Mouse (Mus musculus): ENCODE data around the gene Ms4a6d. TPM values are rescaled to one million over a fixed set of nuclear protein-coding genes. Genes with fewer than 3 reads are reported as not detected.
"Not testable (repeated sequence)": the region's sequence is repeated elsewhere in the genome, so short reads cannot be mapped to it uniquely, and the experiment has no call there.

Ms4a6d gene
- total RNA-seq, 1 experiment from 2014 or later: 23.7 TPM

- no peak for ATAC-seq (replicated peaks; ENCODE audit: insufficient number of reproducible peaks, low FRiP score, low TSS enrichment, poor library complexity, severe bottlenecking)
Measured at GRCm38 (mm10) chr19:11589891-11590449, 14.7 kb downstream of the Ms4a6d start.

DNA sequence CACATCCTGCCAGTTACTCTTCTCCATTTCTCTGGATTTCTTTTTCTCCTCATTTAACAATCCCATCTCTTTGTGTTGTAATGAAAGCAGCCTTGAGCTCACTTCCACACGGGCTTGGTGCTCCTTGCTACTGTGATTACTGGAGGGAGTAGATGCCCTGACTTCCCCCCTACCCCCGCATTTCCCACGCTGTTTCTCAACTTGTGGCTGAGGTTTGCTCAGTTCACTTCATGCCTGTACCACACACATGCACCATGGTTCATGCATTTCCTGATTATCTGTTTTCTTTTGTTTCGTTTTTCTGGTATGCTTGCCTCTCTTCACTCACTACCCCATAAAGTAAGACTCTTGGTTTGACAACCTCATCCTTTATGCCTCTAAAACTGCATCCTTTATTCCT, 15.4 kb downstream of the Ms4a6d start:
- ATAC-seq (replicated peaks; ENCODE audit: insufficient number of reproducible peaks, low FRiP score, low TSS enrichment, poor library complexity, severe bottlenecking): peak; percentile 88

GRCm38 (mm10) chr19:11574965-11575364, 29.7 kb downstream of the Ms4a6d start:
- no peak for ATAC-seq (replicated peaks; ENCODE audit: insufficient number of reproducible peaks, low FRiP score, low TSS enrichment, poor library complexity, severe bottlenecking)

GRCm38 (mm10) chr19:11559560-11559959, 45.1 kb downstream of the Ms4a6d start:
- ATAC-seq (replicated peaks; ENCODE audit: insufficient number of reproducible peaks, low FRiP score, low TSS enrichment, poor library complexity, severe bottlenecking): peak; percentile 100

DNA sequence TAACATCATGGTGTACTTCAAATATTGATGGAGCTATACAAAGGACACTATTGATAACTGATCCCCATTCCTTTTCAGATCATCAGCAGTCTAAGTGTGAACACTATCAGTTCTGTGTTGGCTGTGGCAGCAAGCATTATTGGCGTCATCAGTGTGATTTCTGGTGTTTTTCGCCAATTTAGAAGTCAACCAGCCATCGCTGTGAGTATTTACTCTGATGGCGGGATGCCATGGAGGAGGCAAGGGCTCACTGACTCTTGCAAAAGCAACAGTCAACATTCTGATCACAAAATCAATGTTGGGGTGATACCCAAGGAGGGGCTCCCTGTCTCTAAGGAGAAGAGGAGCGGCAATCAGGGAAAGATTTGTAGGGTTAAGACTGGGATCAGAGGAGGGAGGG, 49.9 kb downstream of the Ms4a6d start:
- ATAC-seq (replicated peaks; ENCODE audit: insufficient number of reproducible peaks, low FRiP score, low TSS enrichment, poor library complexity, severe bottlenecking): no peak

DNA sequence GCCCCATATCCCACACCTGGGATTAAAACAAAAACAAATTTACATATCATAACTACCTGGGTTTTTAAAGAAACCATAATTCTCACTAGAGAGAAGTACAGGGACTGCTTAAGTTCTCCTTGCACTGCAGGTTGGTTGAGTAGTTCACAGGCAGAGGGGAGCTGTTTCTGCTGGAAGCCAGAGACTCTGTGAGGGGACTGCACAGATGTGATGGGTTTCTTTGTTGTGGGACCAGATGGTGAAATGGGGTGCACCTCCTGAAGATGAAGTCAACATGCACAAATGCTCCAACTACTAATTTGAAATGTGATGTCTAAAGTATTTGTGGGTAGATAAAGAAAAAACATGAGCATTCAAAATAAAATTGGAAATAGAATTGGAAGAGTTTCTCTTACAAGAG, 56.7 kb downstream of the Ms4a6d start:
- no peak for ATAC-seq (replicated peaks; ENCODE audit: insufficient number of reproducible peaks, low FRiP score, low TSS enrichment, poor library complexity, severe bottlenecking)

DNA sequence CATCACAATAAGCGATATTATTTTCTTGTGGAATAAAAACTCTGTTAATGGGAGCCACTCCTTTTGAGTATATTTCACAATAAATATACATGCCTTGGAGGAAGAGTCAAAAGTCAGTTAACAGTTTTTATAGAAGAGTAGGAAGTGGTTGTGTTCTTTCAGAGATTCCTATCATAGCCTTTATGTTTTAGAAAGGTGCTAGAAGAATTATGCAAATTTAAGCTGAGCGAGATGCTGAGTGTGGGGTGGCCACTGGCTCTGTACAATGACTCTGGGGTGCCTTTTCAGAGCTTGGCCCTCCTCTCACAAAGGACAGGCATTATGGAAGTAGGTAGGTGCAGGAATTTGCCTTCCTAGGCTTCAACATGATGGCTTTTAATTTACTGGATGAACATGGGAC, 60.3 kb downstream of the Ms4a6d start:
- ATAC-seq (replicated peaks; ENCODE audit: insufficient number of reproducible peaks, low FRiP score, low TSS enrichment, poor library complexity, severe bottlenecking): not testable (repeated sequence)

DNA sequence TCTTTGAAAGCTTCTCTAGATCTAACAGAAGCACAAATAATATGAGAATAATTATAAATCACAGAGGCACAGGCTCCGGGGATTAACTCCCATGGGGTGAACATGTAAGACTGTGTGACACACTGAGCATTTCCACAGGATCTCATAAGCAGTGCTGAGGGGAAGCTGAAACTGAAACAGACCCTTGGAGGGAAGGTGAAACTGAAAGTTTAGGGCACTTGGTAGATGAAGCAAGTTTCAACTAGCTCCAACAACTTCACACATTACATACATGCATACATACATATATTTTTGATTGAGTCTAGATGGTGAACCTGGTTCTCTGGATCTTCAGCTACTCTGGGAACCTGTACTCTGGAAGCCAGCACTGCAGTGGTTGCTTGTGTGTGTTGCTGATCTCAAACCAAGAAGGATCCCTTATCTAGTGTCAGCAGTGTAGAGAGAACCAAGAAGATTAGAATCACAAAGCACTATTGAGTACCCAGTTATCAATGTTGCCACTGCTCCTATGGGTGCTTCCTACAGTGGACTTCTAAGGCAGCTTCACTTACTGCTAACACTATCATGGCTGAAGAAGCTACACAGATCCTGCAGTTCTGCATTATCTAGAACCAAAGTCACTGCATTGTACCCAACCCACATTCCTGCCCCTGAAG, 64.4 kb downstream of the Ms4a6d start:
- peak; percentile 98 for ATAC-seq (replicated peaks; ENCODE audit: insufficient number of reproducible peaks, low FRiP score, low TSS enrichment, poor library complexity, severe bottlenecking)

DNA sequence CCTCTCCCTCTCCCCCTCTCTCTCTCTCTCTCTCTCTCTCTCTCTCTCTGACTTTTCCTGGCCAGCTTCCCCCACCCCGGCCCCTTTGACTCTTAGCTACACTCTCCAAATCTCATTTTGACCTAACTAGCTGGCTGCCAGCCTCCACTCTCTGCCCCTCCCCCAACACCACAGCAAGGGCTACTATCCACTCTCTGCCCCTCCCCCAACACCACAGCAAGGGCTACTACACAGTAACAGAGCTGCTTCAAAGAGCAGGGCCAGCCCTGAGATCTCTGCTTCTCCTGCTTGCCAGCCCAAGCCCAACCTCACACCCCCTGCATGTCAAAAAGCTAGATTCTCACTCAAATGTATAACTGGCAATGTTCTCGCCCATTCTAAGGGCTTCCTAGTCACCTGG, 67.3 kb downstream of the Ms4a6d start:
- no peak for ATAC-seq (replicated peaks; ENCODE audit: insufficient number of reproducible peaks, low FRiP score, low TSS enrichment, poor library complexity, severe bottlenecking)

Other genes with a start within 250 kb of the Ms4a6d start
- gene Ms4a4a, start 229.3 kb downstream of the Ms4a6d start, total RNA-seq (2017): 8.1 to 35.7 TPM (median 9.7 TPM) in 3 replicates
- gene Ms4a4c, start 200.1 kb downstream of the Ms4a6d start, total RNA-seq (2017): 52.0 to 109 TPM (median 89.6 TPM) in 3 replicates
- gene Ms4a4b, start 161.3 kb downstream of the Ms4a6d start, total RNA-seq (2017): 78.1 to 289 TPM (median 80.3 TPM) in 3 replicates
- 292 to 487 TPM (median 394 TPM) in 3 replicates for gene Ms4a6c, start 135.5 kb downstream of the Ms4a6d start, total RNA-seq (2017)
- gene Gm8369, start 118.9 kb downstream of the Ms4a6d start, total RNA-seq (2017): 50.1 to 131 TPM (median 127 TPM) in 3 replicates
- 127 to 138 TPM (median 132 TPM) in 3 replicates for gene Ms4a6b, start 88.3 kb downstream of the Ms4a6d start, total RNA-seq (2017)
- not detected in 3 replicates for gene Ms4a4d, start 68.0 kb downstream of the Ms4a6d start, total RNA-seq (2017)
- gene Ms4a2, start 18.9 kb upstream of the Ms4a6d start, total RNA-seq (2017): 22.8 to 63.8 TPM (median 63.0 TPM) in 3 replicates
- gene Ms4a3, start 36.0 kb upstream of the Ms4a6d start, total RNA-seq (2017): 0.96 TPM in 1 of 3 replicates, not detected in the others
- not detected in 3 replicates for gene Oosp2, start 55.7 kb upstream of the Ms4a6d start, total RNA-seq (2017)
- 1.5 TPM in 1 of 3 replicates, not detected in the others for gene Oosp1, start 86.3 kb upstream of the Ms4a6d start, total RNA-seq (2017)
- gene Oosp3, start 92.2 kb upstream of the Ms4a6d start, total RNA-seq (2017): not detected in 3 replicates
- gene Gif, start 142.7 kb upstream of the Ms4a6d start, total RNA-seq (2017): not detected in 3 replicates
- 28.5 to 49.0 TPM (median 45.7 TPM) in 3 replicates for gene Mrpl16, start 165.5 kb upstream of the Ms4a6d start, total RNA-seq (2017)
- 8.9 to 23.6 TPM (median 19.8 TPM) in 3 replicates for gene Stx3, start 214.6 kb upstream of the Ms4a6d start, total RNA-seq (2017)
- 0.43 TPM in 1 of 3 replicates, not detected in the others for gene Olfr1417, start 234.4 kb upstream of the Ms4a6d start, total RNA-seq (2017)